ENCODE assay signal across 5 mouse cellular contexts in genomic region chr2:33402638-33403037, GRCm38 (mm10).
"Had no signal": no experiment of that assay in that cellular context is flagged by ENCODE, and none has a peak within 500 bp of the region (broad histone marks: within the 10 kb centered on the region; RNA-seq: fewer than 3 reads in every experiment).

No protein-coding gene starts in this region.

- H3K9ac ChIP-seq: limb, embryonic 13.5 days; lung, embryonic 15.5 days; stomach, embryonic 15.5 days had no signal

- H3K4me2 ChIP-seq: limb, embryonic 13.5 days; lung, embryonic 15.5 days; stomach, embryonic 15.5 days had no signal

- H3K4me1 ChIP-seq: lung, embryonic 15.5 days; stomach, embryonic 15.5 days had no signal

- H3K27ac ChIP-seq: layer of hippocampus, adult 2 months; limb, embryonic 10.5 days; limb, embryonic 13.5 days; lung, embryonic 15.5 days; stomach, embryonic 15.5 days had no signal

- H3K9me3 ChIP-seq: limb, embryonic 10.5 days; limb, embryonic 13.5 days; lung, embryonic 15.5 days; stomach, embryonic 15.5 days had no signal

- H3K4me3 ChIP-seq: layer of hippocampus, adult 2 months; limb, embryonic 10.5 days; limb, embryonic 13.5 days; lung, embryonic 15.5 days; stomach, embryonic 15.5 days had no signal

- H3K27me3 ChIP-seq: limb, embryonic 13.5 days; lung, embryonic 15.5 days; stomach, embryonic 15.5 days had no signal
